Mouse (Mus musculus) spleen, postnatal 36 days (tissue): ENCODE measurements around the gene Pnmt.
"Not testable (repeated sequence)": the region's sequence is repeated elsewhere in the genome, so short reads cannot be mapped to it uniquely, and the experiment has no call there.

Experiments used
- DNase-seq, 2 experiments: peaks; one replicate each; pipeline ENCODE4 v3.0.0; 2022; ENCODE audit warnings: low spot score in 2 of 2, mixed read lengths in 1 of 2

Gene Pnmt

DNA sequence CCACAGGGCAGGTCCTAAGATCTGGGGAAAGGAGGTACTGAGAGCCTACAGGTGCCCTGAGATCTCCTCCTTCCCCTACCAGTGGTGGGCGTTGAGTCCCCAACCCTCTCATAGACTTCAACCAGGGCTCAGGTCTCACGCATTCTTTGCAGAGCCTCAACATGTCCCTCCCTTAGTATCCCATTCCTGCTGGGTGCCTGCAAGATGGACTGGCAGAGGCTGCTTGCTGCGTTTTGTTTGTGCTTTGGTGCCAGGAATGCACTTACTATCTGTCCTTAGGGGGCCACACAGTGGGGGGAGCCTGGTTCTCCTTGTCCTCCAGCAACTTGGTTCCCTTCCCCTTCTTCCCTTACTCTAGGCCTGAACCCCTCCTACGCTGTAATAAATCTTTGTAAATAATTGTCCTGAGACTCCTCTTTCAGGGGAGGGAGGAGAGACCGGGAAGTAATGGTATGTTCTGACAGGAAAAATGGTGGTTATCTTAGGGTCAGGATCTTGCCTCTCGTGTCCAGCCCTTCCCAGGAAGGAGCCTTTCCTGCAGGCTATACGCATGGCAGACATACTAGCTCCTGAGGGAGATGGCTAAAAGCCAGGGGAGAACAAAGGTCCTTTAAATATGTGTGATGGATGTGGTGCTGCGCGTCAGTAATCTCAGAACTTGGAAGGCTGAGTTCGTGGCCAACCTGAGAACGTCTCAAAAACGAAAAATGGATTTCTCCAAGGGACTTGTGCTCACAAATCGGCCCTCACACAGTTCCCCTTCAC, 28.7 kb upstream of the Pnmt start:
- no peak for DNase-seq

GRCm38 (mm10) chr11:98358161-98359083, 27.8 kb upstream of the Pnmt start, which contains the start of gene Stard3:
Stard3 (plus strand) TSS chr11:98358368.
- peak; percentile 92 to 95 for DNase-seq

DNA sequence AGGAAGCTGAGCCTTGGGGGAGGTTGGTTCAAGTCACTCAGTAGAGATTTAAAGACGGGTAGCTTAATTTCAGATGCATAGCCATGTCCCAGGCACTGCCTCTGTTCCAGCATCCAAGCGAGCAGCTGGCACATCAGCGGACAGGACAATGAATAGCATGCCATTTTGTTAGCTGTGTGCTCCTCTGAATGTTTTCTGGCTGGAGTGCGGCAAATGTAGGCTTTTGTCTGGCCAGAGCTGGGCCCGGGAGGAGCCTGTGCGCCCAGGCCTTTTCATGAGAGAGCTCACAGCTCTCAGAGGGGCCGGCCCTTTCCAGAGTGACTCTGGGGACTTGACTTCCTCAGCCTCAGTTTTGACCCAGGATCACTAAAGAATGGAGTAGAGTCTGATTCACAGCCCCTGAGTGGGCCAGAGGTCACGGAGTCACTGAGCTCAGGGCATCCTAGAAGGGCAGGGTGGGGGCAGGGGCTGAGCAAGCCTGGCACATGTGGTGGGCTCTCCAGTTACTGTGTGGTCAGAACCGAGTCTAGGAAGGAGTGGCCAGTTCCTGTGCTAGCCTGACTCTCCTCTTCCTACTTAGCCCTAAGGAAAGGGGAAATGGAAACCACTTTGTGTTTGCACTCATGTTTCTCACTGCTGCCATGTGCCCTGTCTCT, 25.3 kb upstream of the Pnmt start:
- no peak for DNase-seq

DNA sequence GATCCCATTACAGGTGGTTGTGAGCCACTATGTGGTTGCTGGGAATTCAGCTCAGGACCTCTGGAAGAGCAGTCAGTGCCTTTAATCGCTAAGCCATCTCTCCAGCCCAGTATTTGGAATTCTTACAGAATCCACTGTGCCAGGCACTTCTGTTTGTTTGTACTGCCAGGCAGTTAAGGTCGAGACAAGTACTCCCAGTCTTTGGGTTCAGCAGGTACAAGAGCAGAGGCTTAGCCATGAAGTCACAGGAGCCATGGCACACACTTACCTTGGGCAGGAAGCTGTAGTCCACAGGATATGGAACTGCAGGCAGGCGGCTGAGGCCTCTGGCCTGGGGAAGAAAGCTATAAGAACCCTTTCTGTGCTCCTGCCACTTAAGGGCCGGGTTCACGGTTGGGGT, 22.4 kb upstream of the Pnmt start:
- no peak for DNase-seq

GRCm38 (mm10) chr11:98364410-98364809, 21.8 kb upstream of the Pnmt start:
- DNase-seq: no peak

DNA sequence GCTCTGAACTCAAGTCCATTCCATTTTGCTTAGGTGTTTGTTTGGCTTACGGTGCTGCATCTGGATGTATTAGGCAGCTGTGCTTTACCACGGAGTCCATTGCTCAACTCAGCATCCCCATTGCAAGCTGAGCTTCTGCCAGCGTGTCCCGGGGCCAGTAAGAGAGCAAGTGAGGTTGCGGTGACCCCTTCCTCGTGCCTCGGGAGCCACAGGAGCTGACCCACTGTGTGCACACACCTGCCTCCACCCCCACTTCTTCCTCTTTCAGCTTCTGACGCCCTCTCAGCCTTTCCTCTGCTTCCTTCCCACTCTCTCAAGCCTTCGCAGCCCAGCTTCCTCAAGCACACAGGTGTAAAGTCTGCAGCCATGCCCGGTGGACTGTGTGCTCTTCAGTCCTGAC, 20.0 kb upstream of the Pnmt start:
- DNase-seq: peak; percentile 25 to 30

- no peak for DNase-seq
These were observed 18.9 kb upstream of the Pnmt start for GRCm38 (mm10) chr11:98367171-98367862.

DNA sequence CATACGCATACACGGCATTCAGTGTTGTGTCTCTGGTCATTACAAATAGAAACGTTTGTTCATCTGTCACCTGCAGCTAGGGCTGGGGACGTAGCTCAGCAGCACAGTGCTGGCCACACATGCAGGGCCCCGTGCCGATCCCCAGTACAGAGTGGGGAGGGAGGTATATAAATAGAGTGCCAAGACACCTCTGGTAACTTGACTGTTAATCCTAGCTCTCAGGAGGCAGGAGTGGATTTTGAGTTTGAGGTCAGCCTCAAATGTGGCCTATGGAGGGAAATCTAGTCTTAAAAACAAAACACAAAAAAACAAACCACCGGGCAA, 18.4 kb upstream of the Pnmt start:
- DNase-seq: no peak

GRCm38 (mm10) chr11:98369337-98369736, 16.9 kb upstream of the Pnmt start:
- no peak for DNase-seq

- no peak for DNase-seq
These were observed 15.7 kb upstream of the Pnmt start for GRCm38 (mm10) chr11:98370588-98370987.

DNA sequence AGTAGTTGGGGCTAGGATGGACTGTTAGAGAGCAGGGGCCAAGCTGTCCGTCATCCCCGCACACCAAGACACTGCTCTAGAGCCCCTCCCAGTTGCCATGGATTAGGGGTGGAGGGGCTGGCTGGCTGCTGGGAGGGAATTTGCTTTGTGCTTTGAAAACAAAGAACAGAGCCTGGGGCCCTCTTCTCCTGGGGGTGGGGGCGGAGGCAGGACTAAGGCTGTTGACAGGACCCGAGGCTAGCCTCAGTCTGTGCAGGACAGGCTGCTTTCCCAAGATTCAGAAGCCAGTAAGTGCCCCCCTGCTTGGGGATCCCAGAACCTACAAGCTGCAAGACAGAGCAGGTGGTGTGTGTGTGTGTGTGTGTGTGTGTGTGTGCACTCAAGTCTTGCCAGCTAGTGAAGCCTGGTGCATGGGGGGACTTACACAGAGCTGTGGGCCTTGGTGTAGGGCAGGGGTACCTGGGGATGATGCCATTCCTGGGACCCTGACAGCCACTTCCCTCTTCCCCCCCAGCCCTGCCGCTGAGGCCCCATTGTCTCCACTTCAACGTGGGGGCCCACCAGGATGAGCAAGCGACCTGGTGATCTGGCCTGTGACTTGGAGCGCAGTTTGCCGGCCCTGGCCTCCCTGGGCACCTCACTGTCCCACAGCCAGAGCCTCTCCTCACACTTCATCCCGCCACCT, 14.6 kb upstream of the Pnmt start:
- no peak for DNase-seq

DNA sequence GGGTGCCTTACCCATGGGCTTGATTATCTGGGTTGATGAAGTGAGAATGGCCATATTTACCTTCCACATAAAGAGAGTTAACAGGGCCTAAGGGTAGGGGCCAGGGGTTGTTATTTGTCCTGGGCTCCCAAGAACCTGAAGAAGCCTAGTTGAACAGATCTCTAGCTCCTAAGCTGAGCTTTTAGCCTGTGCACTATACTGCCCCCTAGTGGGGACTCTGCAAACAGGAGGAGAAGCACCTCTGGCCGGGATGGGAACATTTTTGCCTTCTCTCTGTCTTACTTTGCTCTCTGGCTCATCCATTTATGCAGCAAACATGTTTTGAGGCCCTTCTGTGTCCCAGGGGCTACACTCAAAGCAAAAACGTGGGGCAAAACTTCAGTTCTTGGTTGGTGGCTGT, 13.8 kb upstream of the Pnmt start:
- peak in 1 of 2 experiments; percentile 56 for DNase-seq

DNA sequence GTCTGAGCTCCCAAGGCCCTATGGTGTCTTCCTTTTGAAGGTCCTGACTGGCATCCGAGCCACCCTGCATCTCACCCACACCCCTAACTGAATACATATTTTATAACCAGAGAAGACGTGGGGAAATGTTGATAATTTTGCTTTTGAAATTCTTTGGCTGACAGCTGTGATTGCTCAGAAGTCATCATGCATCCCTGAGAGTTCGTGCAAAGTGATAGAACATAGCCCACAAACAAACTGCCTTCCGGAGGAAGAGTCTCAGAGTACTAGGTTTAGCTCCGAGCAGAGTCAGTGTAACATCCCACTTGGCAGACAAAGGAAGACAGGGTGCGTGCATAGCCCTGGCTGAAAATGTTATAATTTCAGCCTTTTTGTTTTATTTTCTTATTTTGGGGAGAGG, 13.0 kb upstream of the Pnmt start:
- DNase-seq: no peak

DNA sequence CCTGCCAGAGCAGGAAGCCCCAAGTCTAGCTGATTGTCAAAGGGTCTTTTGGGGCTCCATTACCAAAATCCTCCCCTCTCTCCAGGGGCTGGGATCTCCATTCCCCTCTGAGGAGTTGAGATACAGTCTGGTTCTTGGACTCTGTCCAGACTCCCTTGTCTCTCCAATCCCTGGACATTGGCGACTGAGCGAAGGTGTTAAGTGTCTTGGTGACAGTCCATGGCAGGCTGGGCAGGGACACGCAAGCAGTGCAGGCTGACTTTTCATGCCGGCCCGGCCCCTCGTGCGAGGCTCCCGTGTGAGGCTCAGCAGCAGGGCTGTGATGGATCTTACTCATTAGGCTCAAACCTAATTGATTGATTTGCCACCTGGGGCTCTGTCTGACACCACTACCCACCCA, 12.0 kb upstream of the Pnmt start:
- DNase-seq: no peak

DNA sequence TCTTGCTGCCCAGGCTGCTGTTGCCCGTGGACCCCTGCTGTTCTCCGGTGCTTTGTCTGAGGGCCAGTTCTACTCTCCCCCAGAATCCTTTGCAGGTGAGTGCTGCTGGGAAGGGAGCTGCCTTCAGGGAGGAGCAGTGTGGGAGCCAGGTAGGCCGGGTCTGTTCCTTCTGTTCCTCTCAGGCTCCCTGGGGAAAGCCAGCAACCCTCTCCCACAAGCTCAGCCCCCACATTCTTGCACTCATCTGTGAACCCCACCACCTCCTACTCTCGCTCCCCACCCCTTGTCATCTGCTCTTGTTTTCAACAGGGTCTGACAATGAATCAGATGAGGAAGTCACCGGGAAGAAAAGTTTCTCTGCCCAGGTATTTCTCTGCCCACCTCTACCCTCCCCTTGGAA, 9.5 kb upstream of the Pnmt start:
- DNase-seq: no peak

GRCm38 (mm10) chr11:98377787-98378186, 8.5 kb upstream of the Pnmt start:
- no peak for DNase-seq

DNA sequence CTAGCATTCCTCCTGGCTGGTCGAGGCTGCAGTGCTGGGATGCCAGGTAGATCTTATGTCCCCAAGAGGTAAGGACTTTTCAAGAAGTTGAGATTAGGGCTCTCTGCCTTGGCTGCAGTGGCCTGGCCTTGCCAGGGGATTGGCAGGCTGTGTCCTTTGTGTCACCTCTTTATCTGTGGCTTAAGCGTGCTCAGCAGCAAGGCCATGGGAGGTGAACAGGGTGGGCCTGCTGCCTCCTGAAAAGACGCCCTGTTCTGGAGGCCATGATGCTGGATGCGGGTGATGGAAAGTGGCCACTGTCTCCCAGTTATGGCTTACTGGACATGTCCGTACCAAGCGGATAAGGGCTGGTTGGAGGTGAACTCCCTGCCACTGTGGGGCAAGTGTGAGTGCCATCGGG, 6.9 kb upstream of the Pnmt start:
- no peak for DNase-seq

GRCm38 (mm10) chr11:98380106-98380505, 6.1 kb upstream of the Pnmt start:
- no peak for DNase-seq

DNA sequence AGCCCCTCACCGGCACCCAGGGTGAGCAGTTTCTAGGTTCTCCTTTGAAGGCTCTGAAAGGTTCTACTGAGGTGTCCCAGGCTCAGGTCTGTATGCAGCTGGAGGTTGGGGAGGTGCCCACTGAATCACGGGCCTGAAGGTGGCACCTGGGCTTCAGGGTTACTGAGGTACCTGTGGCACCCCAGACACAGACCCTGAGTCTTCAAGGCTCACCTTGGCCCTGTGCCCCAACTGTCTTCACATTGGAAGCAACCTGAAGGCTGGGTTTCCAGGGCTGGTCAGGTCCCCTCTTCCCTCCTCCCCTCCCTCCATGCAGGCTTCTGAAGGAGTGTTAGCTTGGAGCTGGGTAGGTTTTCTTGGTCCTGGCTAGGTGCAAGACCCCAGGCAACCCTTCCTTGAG, 4.6 kb upstream of the Pnmt start:
- DNase-seq: no peak

DNA sequence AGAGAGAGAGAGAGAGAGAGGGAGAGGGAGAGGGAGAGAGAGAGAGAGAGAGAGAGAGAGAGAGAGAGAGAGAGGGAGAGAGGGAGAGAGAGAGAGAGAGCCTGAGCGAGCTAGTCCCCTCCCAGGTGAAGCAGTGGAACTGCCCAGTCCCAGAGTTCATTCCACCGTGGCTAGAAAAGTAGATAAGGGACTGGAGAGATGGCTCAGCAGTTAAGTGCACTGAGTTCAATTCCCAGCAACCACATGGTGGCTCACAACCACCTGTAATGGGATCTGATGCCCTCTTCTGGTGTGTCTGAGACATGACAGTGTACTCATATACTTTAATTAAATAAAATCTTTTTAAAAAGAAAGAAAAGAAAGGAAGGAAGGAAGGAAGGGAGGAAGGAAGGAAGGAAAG, 3.8 kb upstream of the Pnmt start:
- DNase-seq: not testable (repeated sequence)

DNA sequence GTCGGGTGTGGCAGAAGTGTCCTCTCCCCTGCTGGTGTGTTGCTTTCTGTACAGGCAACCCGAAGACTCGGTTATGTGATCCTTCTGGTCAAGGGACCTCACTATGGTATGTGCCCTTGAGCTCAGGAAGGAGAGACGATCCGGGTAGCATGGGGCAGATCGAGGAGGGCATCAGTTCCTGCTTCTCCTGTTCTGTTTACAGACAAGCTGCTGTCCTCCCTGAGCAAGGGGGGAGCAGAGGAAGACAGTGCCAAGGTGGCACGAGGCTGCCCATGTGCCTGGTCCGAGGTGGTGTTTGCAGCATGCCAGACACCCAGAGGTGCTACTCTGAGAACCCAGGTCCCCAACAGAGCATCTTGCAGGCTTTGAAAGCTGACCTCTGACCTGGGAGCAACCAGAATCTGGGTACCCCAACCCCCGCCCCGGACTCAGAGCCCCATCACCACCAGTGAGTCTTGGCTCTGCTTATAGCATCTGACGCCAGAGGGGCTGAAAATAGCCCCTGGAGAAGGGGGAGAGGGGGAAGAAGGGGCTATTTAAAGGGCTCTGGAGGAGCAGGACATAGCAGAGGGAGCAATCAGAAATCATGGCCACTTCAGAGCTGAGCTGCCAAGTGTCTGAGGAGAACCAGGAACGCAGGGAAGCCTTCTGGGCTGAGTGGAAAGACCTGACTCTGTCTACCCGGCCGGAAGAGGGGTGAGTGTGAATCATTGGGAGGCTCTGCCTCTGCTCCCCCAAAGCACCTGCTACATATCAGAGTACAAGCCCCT, 2.8 kb upstream of the Pnmt start, which contains the start of gene Tcap:
Gene Tcap (plus strand): TSS at position 551 of the 770 bp plus-strand sequence.
- DNase-seq: no peak
